9 mouse cellular contexts compared by ENCODE assay signal in genomic region chr1:95397188-95397587, GRCm38 (mm10).
A peak's percentile ranks its signal among the peaks of the same experiment; 100 is the strongest.
DNase-seq lines count a peak whose midpoint lies in the region; ATAC-seq and TF ChIP-seq lines count a peak whose summit lies in the region.
"Had no signal": no experiment of that assay in that cellular context is flagged by ENCODE, and none has a peak within 500 bp of the region (broad histone marks: within the 10 kb centered on the region; RNA-seq: fewer than 3 reads in every experiment).

No protein-coding gene starts in this region.

- no peaks in the 10 kb centered on the region for H3K4me1 ChIP-seq in kidney, postnatal 0 days (replicated peaks; ENCODE audit: insufficient read depth, low read length)
- H3K4me1 ChIP-seq in midbrain, embryonic 15.5 days, result no peaks in the 10 kb centered on the region
- H3K4me1 ChIP-seq: limb, embryonic 13.5 days had no signal

- no peaks in the 10 kb centered on the region for H3K36me3 ChIP-seq in kidney, postnatal 0 days (ENCODE audit: insufficient read depth, low read length)
- H3K36me3 ChIP-seq in midbrain, embryonic 15.5 days (replicated peaks), result no peaks in the 10 kb centered on the region
- H3K36me3 ChIP-seq: limb, embryonic 13.5 days had no signal

- no peaks in the 10 kb centered on the region for H3K9me3 ChIP-seq in kidney, postnatal 0 days (replicated peaks; ENCODE audit: low read length)
- H3K9me3 ChIP-seq in midbrain, embryonic 15.5 days, result no peaks in the 10 kb centered on the region
- H3K9me3 ChIP-seq: limb, embryonic 13.5 days had no signal

- no peak overlapping the region for H3K4me2 ChIP-seq in kidney, postnatal 0 days (ENCODE audit: low read length)
- H3K4me2 ChIP-seq in midbrain, embryonic 15.5 days, result no peak overlapping the region
- H3K4me2 ChIP-seq: limb, embryonic 13.5 days had no signal

- H3K27me3 ChIP-seq in kidney, postnatal 0 days (ENCODE audit: insufficient read depth, low read length), result no peaks in the 10 kb centered on the region
- no peaks in the 10 kb centered on the region for H3K27me3 ChIP-seq in midbrain, embryonic 15.5 days (replicated peaks)
- H3K27me3 ChIP-seq: limb, embryonic 13.5 days had no signal

- peak; percentile 3 for DNase-seq in adrenal gland, adult 2 months
- DNase-seq in adrenal gland, adult 18-20 months (ENCODE audit: low spot score in 2 of 2), result no peak
- no peak for DNase-seq in kidney, postnatal 0 days (ENCODE audit: low spot score)
- no peak for DNase-seq in kidney, adult 11 months
- DNase-seq in brain, embryonic 14.5 days (ENCODE audit: low read depth), result peak; percentile 59
- DNase-seq in right cerebral cortex, adult 2 months (ENCODE audit: low spot score in 2 of 2), result no peak
- DNase-seq in adrenal gland, postnatal 4 days (ENCODE audit: low spot score in 2 of 2), result no peak

- TF ChIP-seq CTCF in kidney, postnatal 0 days (IDR thresholded peaks at IDR 0.05; ENCODE audit: low read depth), result peak; percentile 42; the same call in 1 of the 2 replicates
- 0 out of 2 replicates have a peak, but pooled peaks have one; percentile 10 for TF ChIP-seq CTCF in brain, embryonic 14.5 days (IDR thresholded peaks at IDR 0.05; ENCODE audit: borderline replicate concordance, extremely low read depth, insufficient read depth, insufficient read length)

- TF ChIP-seq POLR2A in brain, embryonic 14.5 days (IDR thresholded peaks at IDR 0.05; ENCODE audit: borderline replicate concordance, extremely low read depth, insufficient read depth, insufficient read length, poor library complexity, severe bottlenecking), result no peak

- ATAC-seq in kidney, postnatal 0 days (replicated peaks; ENCODE audit: low FRiP score, low read depth), result no peak
- ATAC-seq in midbrain, embryonic 15.5 days (replicated peaks), result peak; percentile 80

- H3K4me3 ChIP-seq in kidney, postnatal 0 days (replicated peaks; ENCODE audit: low read depth, low read length), result no peak overlapping the region
- H3K4me3 ChIP-seq in midbrain, embryonic 15.5 days, result no peak overlapping the region
- H3K4me3 ChIP-seq: limb, embryonic 13.5 days had no signal

- no peak overlapping the region for H3K9ac ChIP-seq in kidney, postnatal 0 days (ENCODE audit: low read depth, low read length)
- H3K9ac ChIP-seq in midbrain, embryonic 15.5 days, result no peak overlapping the region
- H3K9ac ChIP-seq: limb, embryonic 13.5 days had no signal

- 43% methylated on average over 4 of the region's 4 CpGs for WGBS in kidney, postnatal 0 days
- 30% methylated on average over 4 of the region's 4 CpGs for WGBS in midbrain, embryonic 15.5 days

- no peak overlapping the region for H3K27ac ChIP-seq in kidney, postnatal 0 days
- no peak overlapping the region for H3K27ac ChIP-seq in midbrain, embryonic 15.5 days
- H3K27ac ChIP-seq: limb, embryonic 13.5 days had no signal

Comparison
In these comparisons a context has a peak if more than half of its experiments do, and no peak if none do; other contexts are left out.
1. DNase-seq: peak in adrenal gland, adult 2 months (single experiment) and brain, embryonic 14.5 days (single experiment); none in adrenal gland, adult 18-20 months (0 of 2), kidney, postnatal 0 days (single experiment), kidney, adult 11 months (single experiment), right cerebral cortex, adult 2 months (0 of 2) and adrenal gland, postnatal 4 days (0 of 2).